Mouse (Mus musculus): ENCODE measurements at regions not wholly inside any gene's neighbourhood (a gene's known extent, or its start where the extent isn't known, plus 50 kb on each side); places are given as distances from the start of the nearest gene placed in this dataset.

GRCm38 (mm10) chr3:66684287-66684903 is 296.8 kb upstream of the Rsrc1 start:
- WGBS = 70% methylated on average over 5 of the region's 5 CpGs
- Histone ChIP-seq H3K27ac (no peak overlapping the region), H3K4me2 (no peak overlapping the region), H3K36me3 (no peaks in the 10 kb centered on the region), H3K27me3 (no peaks in the 10 kb centered on the region), H3K9ac (no peak overlapping the region), H3K4me3 (replicated peaks) (no peak overlapping the region), H3K9me3 (replicated peaks) (no peaks in the 10 kb centered on the region), H3K4me1 (no peaks in the 10 kb centered on the region)
- ATAC-seq (replicated peaks; ENCODE audit: low FRiP score) = no peak

- Histone ChIP-seq H3K4me3 (replicated peaks) (no peak overlapping the region), H3K4me2 (no peak overlapping the region), H3K27me3 (no peaks in the 10 kb centered on the region), H3K4me1 (no peaks in the 10 kb centered on the region), H3K9ac (no peak overlapping the region), H3K27ac (no peak overlapping the region), H3K36me3 (no peaks in the 10 kb centered on the region), H3K9me3 (replicated peaks) (no peaks in the 10 kb centered on the region)
- no peak for ATAC-seq (replicated peaks; ENCODE audit: low FRiP score)
- 76% methylated on average over 12 of the region's 12 CpGs for WGBS
Observed at GRCm38 (mm10) chr3:66685136-66685535, 296.1 kb upstream of the Rsrc1 start.

GRCm38 (mm10) chr3:66687126-66687525 is 294.1 kb upstream of the Rsrc1 start:
- Histone ChIP-seq H3K9me3 (replicated peaks) (no peaks in the 10 kb centered on the region), H3K4me2 (no peak overlapping the region), H3K36me3 (no peaks in the 10 kb centered on the region), H3K27me3 (no peaks in the 10 kb centered on the region), H3K27ac (no peak overlapping the region), H3K4me3 (replicated peaks) (no peak overlapping the region), H3K4me1 (no peaks in the 10 kb centered on the region), H3K9ac (no peak overlapping the region)
- 92% methylated on average over 1 of the region's 1 CpGs for WGBS
- no peak for ATAC-seq (replicated peaks; ENCODE audit: low FRiP score)

- no peak overlapping the region for H3K27ac ChIP-seq
- no peaks in the 10 kb centered on the region for H3K9me3 ChIP-seq (replicated peaks)
- 81% methylated on average over 10 of the region's 10 CpGs for WGBS
- no peaks in the 10 kb centered on the region for H3K36me3 ChIP-seq
- H3K4me1 ChIP-seq = no peaks in the 10 kb centered on the region
- no peak for ATAC-seq (replicated peaks; ENCODE audit: low FRiP score)
- no peak overlapping the region for H3K9ac ChIP-seq
- no peak overlapping the region for H3K4me3 ChIP-seq (replicated peaks)
- no peaks in the 10 kb centered on the region for H3K27me3 ChIP-seq
- H3K4me2 ChIP-seq = no peak overlapping the region
Observed at GRCm38 (mm10) chr3:66690906-66691522, 290.2 kb upstream of the Rsrc1 start.

GRCm38 (mm10) chr3:66695125-66695524 is 286.1 kb upstream of the Rsrc1 start:
- no peak overlapping the region for H3K9ac ChIP-seq
- H3K9me3 ChIP-seq (replicated peaks) = no peaks in the 10 kb centered on the region
- no peak overlapping the region for H3K4me2 ChIP-seq
- no peak for ATAC-seq (replicated peaks; ENCODE audit: low FRiP score)
- no peaks in the 10 kb centered on the region for H3K36me3 ChIP-seq
- H3K27me3 ChIP-seq = no peaks in the 10 kb centered on the region
- no peak overlapping the region for H3K4me3 ChIP-seq (replicated peaks)
- H3K27ac ChIP-seq = no peak overlapping the region
- H3K4me1 ChIP-seq = no peaks in the 10 kb centered on the region
- WGBS = 85% methylated on average over 2 of the region's 2 CpGs

- Histone ChIP-seq H3K4me2 (no peak overlapping the region), H3K4me1 (no peaks in the 10 kb centered on the region), H3K9me3 (replicated peaks) (no peaks in the 10 kb centered on the region), H3K27ac (no peak overlapping the region), H3K27me3 (no peaks in the 10 kb centered on the region), H3K36me3 (no peaks in the 10 kb centered on the region), H3K4me3 (replicated peaks) (no peak overlapping the region), H3K9ac (no peak overlapping the region)
- WGBS = 95% methylated on average over 6 of the region's 6 CpGs
- ATAC-seq (replicated peaks; ENCODE audit: low FRiP score) = no peak
Observed at GRCm38 (mm10) chr3:66695661-66696253, 285.4 kb upstream of the Rsrc1 start.

- Histone ChIP-seq H3K27ac (no peak overlapping the region), H3K36me3 (no peaks in the 10 kb centered on the region), H3K4me3 (replicated peaks) (no peak overlapping the region), H3K27me3 (no peaks in the 10 kb centered on the region), H3K9me3 (replicated peaks) (no peaks in the 10 kb centered on the region), H3K4me1 (no peaks in the 10 kb centered on the region), H3K4me2 (no peak overlapping the region), H3K9ac (no peak overlapping the region)
- ATAC-seq (replicated peaks; ENCODE audit: low FRiP score) = no peak
- 74% methylated on average over 5 of the region's 5 CpGs for WGBS
Observed at GRCm38 (mm10) chr3:66698083-66698482, 283.1 kb upstream of the Rsrc1 start.

GRCm38 (mm10) chr3:66705766-66706165 is 275.4 kb upstream of the Rsrc1 start:
- WGBS = 79% methylated on average over 4 of the region's 4 CpGs

GRCm38 (mm10) chr3:66735468-66735867 is 245.7 kb upstream of the Rsrc1 start:
- no peak overlapping the region for H3K4me2 ChIP-seq
- H3K9ac ChIP-seq = no peak overlapping the region
- no peak overlapping the region for H3K4me3 ChIP-seq (replicated peaks)
- peaks cover 18% of the 10 kb centered on the region; the same call in 1 of the 2 replicates for H3K4me1 ChIP-seq
- H3K27me3 ChIP-seq = peaks cover 24% of the 10 kb centered on the region; the same call in 1 of the 2 replicates
- no peaks in the 10 kb centered on the region for H3K9me3 ChIP-seq (replicated peaks)
- H3K27ac ChIP-seq = no peak overlapping the region
- H3K36me3 ChIP-seq = no peaks in the 10 kb centered on the region
- no peak for ATAC-seq (replicated peaks; ENCODE audit: low FRiP score)
- WGBS = 79% methylated on average over 1 of the region's 1 CpGs

More at GRCm38 (mm10) chr3:66705766-66706165, 275.4 kb upstream of the Rsrc1 start:
- Histone ChIP-seq H3K4me1 (no peaks in the 10 kb centered on the region), H3K4me3 (replicated peaks) (no peak overlapping the region), H3K27ac (no peak overlapping the region), H3K9ac (no peak overlapping the region), H3K4me2 (no peak overlapping the region), H3K36me3 (no peaks in the 10 kb centered on the region), H3K9me3 (replicated peaks) (no peaks in the 10 kb centered on the region), H3K27me3 (no peaks in the 10 kb centered on the region)
- no peak for ATAC-seq (replicated peaks; ENCODE audit: low FRiP score)

- Histone ChIP-seq H3K27me3 (peaks cover 28% of the 10 kb centered on the region; the same call in 1 of the 2 replicates), H3K9ac (no peak overlapping the region), H3K27ac (no peak overlapping the region), H3K4me1 (peaks cover 18% of the 10 kb centered on the region; the same call in 1 of the 2 replicates), H3K4me3 (replicated peaks) (no peak overlapping the region), H3K36me3 (no peaks in the 10 kb centered on the region), H3K9me3 (replicated peaks) (no peaks in the 10 kb centered on the region), H3K4me2 (no peak overlapping the region)
- no peak for ATAC-seq (replicated peaks; ENCODE audit: low FRiP score)
- 59% methylated on average over 12 of the region's 12 CpGs for WGBS
Observed at GRCm38 (mm10) chr3:66738201-66739062, 242.8 kb upstream of the Rsrc1 start.

GRCm38 (mm10) chr3:66739356-66740014 is 241.7 kb upstream of the Rsrc1 start:
- Histone ChIP-seq H3K4me3 (replicated peaks) (no peak overlapping the region), H3K9me3 (replicated peaks) (no peaks in the 10 kb centered on the region), H3K27ac (no peak overlapping the region), H3K36me3 (no peaks in the 10 kb centered on the region), H3K9ac (no peak overlapping the region), H3K27me3 (peaks cover 25% of the 10 kb centered on the region; the same call in 1 of the 2 replicates), H3K4me2 (peak overlapping the region; percentile 28), H3K4me1 (peaks cover 18% of the 10 kb centered on the region; the same call in 1 of the 2 replicates)
- peak; percentile 84 for ATAC-seq (replicated peaks; ENCODE audit: low FRiP score)
- WGBS = 9% methylated on average over 7 of the region's 7 CpGs
